Mouse (Mus musculus): ENCODE measurements around the gene Hist2h2ac.

GRCm38 (mm10) chr3:96248141-96249033, 27.7 kb upstream of the Hist2h2ac start:
- TF ChIP-seq POLR2A (IDR thresholded peaks at IDR 0.05; ENCODE audit: low read depth, low read length) (no peak), CTCF (IDR thresholded peaks at IDR 0.05; ENCODE audit: extremely low read depth, insufficient read length, insufficient replicate concordance, low read depth, low read length) (no peak)
